Comparison of ENCODE assay signal across 17 mouse cellular contexts in the genomic region with DNA sequence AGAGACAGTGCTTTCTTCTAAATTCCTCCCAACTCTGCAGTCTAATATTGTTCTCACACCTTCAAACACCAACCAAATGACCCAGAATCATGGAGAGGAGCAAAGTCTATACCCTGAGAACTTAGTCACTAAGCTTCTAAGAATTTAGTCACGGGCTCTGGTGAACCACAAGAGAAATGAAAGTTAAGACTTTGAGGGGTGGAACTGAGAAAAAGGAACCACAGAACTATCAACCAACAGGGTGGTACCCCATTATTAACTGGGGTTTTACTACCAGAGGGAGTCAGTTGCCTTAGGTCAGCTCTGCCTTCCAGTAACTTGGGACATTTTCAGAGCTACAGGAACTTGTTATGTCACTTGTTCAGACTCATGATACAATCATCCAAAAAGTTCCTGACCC. TPM values are rescaled to one million over a fixed set of nuclear protein-coding genes. Genes with fewer than 3 reads are reported as not detected.
DNase-seq lines count a peak whose midpoint lies in the region; ATAC-seq and TF ChIP-seq lines count a peak whose summit lies in the region.
"Had no signal": no experiment of that assay in that cellular context is flagged by ENCODE, and none has a peak within 500 bp of the region (broad histone marks: within the 10 kb centered on the region; RNA-seq: fewer than 3 reads in every experiment).

A gene (minus strand): TSS at position 140 of the 400 bp plus-strand sequence.

- H3K79me2 ChIP-seq in MEL (ENCODE audit: control insufficient read depth, insufficient read depth, low read length, poor library complexity), result no peaks in the 10 kb centered on the region

- no peak within 1 kb of the TSS for H3K9ac ChIP-seq in MEL (ENCODE audit: control insufficient read depth, low read depth, low read length, poor library complexity, severe bottlenecking)

- no peak for TF ChIP-seq RAD21 in MEL (IDR thresholded peaks at IDR 0.05; ENCODE audit: low read depth, low read length)

- no peak for TF ChIP-seq POLR2A in MEL (IDR thresholded peaks at IDR 0.05; ENCODE audit: control insufficient read depth in 1 of 2, insufficient read depth in 1 of 2, low read depth in 1 of 2, low read length in 2 of 2, poor library complexity in 1 of 2)
- TF ChIP-seq POLR2A in cerebellum, adult 2 months (IDR thresholded peaks at IDR 0.05; ENCODE audit: borderline replicate concordance, insufficient read depth, low read length), result no peak

- no peak within 1 kb of the TSS for H3K27ac ChIP-seq in MEL (ENCODE audit: control insufficient read depth, low read depth, low read length)
- no peak within 1 kb of the TSS for H3K27ac ChIP-seq in cerebellum, adult 2 months (ENCODE audit: insufficient read depth, low read length)
- H3K27ac ChIP-seq: midbrain, embryonic 10.5 days; stomach, postnatal 0 days had no signal

- H3K27me3 ChIP-seq in MEL (ENCODE audit: control insufficient read depth in 1 of 2, insufficient read depth in 2 of 2, low read length in 2 of 2), result no peaks in the 10 kb centered on the region; a peak in 1 of 4 replicates
- no peaks in the 10 kb centered on the region for H3K27me3 ChIP-seq in cerebellum, adult 2 months (ENCODE audit: control insufficient read depth, insufficient read depth, low read length)

- TF ChIP-seq EP300 in MEL (IDR thresholded peaks at IDR 0.05; ENCODE audit: low read depth in 1 of 2, low read length in 2 of 2), result no peak

- peak; percentile 39 to 59 for DNase-seq in spleen, postnatal 36 days (ENCODE audit: low spot score in 2 of 2)
- DNase-seq in spleen, postnatal 4 days (ENCODE audit: low spot score in 2 of 2), result no peak
- peak; percentile 5 for DNase-seq in MEL (ENCODE audit: low read depth, low spot score)
- no peak for DNase-seq in cerebellum, adult 2 months
- no peak for DNase-seq in gastrocnemius, adult 8-10 months (ENCODE audit: low spot score in 2 of 2)
- DNase-seq in adrenal gland, postnatal 36 days, result no peak
- DNase-seq: kidney, postnatal 10 days; layer of hippocampus, postnatal 36 days; lung, adult 18-20 months; right cerebral cortex, postnatal 25 days; thymus, postnatal 36 days had no signal

- H3K36me3 ChIP-seq in MEL (ENCODE audit: control insufficient read depth in 1 of 2, insufficient read depth in 2 of 2, low read length in 2 of 2), result no peaks in the 10 kb centered on the region
- H3K36me3 ChIP-seq: midbrain, embryonic 10.5 days had no signal

- H3K9me3 ChIP-seq in MEL (replicated peaks; ENCODE audit: insufficient read depth, low read length), result no peaks in the 10 kb centered on the region
- H3K9me3 ChIP-seq: midbrain, embryonic 10.5 days had no signal

- WGBS in cerebellum, adult 2 months, result 64% methylated on average over 1 of the region's 1 CpGs

- no peak for TF ChIP-seq CTCF in MEL (IDR thresholded peaks at IDR 0.05 in 2 of 3, conservative IDR thresholded peaks at IDR 0.05 in 1 of 3; ENCODE audit: control insufficient read depth in 1 of 3, insufficient read depth in 1 of 3, low read depth in 2 of 3, low read length in 3 of 3, poor library complexity in 1 of 3, severe bottlenecking in 1 of 3)
- no peak for TF ChIP-seq CTCF in cerebellum, adult 2 months (IDR thresholded peaks at IDR 0.05; ENCODE audit: borderline replicate concordance, insufficient read depth, low read depth, low read length)

- peak within 1 kb of the TSS in 1 of 2 experiments; percentile 21; a peak in 1 of 4 replicates for H3K4me3 ChIP-seq in MEL (ENCODE audit: control insufficient read depth in 1 of 2, insufficient read depth in 1 of 2, low read depth in 2 of 2, low read length in 2 of 2)
- H3K4me3 ChIP-seq in cerebellum, adult 2 months (replicated peaks; ENCODE audit: insufficient read depth, low read depth, low read length), result no peak within 1 kb of the TSS
- H3K4me3 ChIP-seq: midbrain, embryonic 10.5 days had no signal

- no peaks in the 10 kb centered on the region for H3K4me1 ChIP-seq in MEL (ENCODE audit: control insufficient read depth in 1 of 2, insufficient read depth in 2 of 2, low read length in 2 of 2)
- H3K4me1 ChIP-seq in cerebellum, adult 2 months (ENCODE audit: control insufficient read depth, insufficient read depth, low read length), result no peaks in the 10 kb centered on the region
- H3K4me1 ChIP-seq: midbrain, embryonic 10.5 days had no signal

- peak; percentile 69 for ATAC-seq in inflammation-experienced regulatory T-cells, adult 6 months

TF ChIP-seq in MEL, 35 proteins besides CTCF, POLR2A, EP300 and RAD21:
- TF ChIP-seq BHLHE40 (IDR thresholded peaks at IDR 0.05; ENCODE audit: borderline replicate concordance, low read depth, low read length), result no peak
- no peak for TF ChIP-seq CHD1 (IDR thresholded peaks at IDR 0.05; ENCODE audit: low read depth, low read length)
- TF ChIP-seq ELF1 (IDR thresholded peaks at IDR 0.05; ENCODE audit: low read depth, low read length), result no peak
- TF ChIP-seq TBP (IDR thresholded peaks at IDR 0.05; ENCODE audit: low read depth, low read length), result no peak
- no peak for TF ChIP-seq SMC3 (IDR thresholded peaks at IDR 0.05; ENCODE audit: low read depth, low read length)
- TF ChIP-seq NRF1 (IDR thresholded peaks at IDR 0.05; ENCODE audit: insufficient read depth, low read depth, low read length, poor library complexity, severe bottlenecking), result no peak
- TF ChIP-seq GATA1 (IDR thresholded peaks at IDR 0.05; ENCODE audit: low read depth, low read length), result no peak
- TF ChIP-seq MEF2A (IDR thresholded peaks at IDR 0.05; ENCODE audit: extremely low read depth, insufficient replicate concordance, low read depth, low read length, poor library complexity, severe bottlenecking), result no peak
- no peak for TF ChIP-seq ZMIZ1 (IDR thresholded peaks at IDR 0.05; ENCODE audit: low read depth, low read length)
- no peak for TF ChIP-seq HCFC1 (IDR thresholded peaks at IDR 0.05; ENCODE audit: low read depth, low read length)
- no peak for TF ChIP-seq RCOR1 (IDR thresholded peaks at IDR 0.05; ENCODE audit: low read depth, low read length)
- no peak for TF ChIP-seq TCF12 (IDR thresholded peaks at IDR 0.05; ENCODE audit: low read depth, low read length)
- no peak for TF ChIP-seq MYC (IDR thresholded peaks at IDR 0.05; ENCODE audit: low read depth, low read length)
- TF ChIP-seq MYB (IDR thresholded peaks at IDR 0.05; ENCODE audit: low read depth, low read length), result no peak
- no peak for TF ChIP-seq ZKSCAN1 (IDR thresholded peaks at IDR 0.05; ENCODE audit: low read depth, low read length)
- TF ChIP-seq CHD2 (IDR thresholded peaks at IDR 0.05; ENCODE audit: low read length), result no peak
- TF ChIP-seq ETS1 (IDR thresholded peaks at IDR 0.05; ENCODE audit: low read depth, low read length), result no peak
- no peak for TF ChIP-seq MXI1 (IDR thresholded peaks at IDR 0.05; ENCODE audit: low read depth, low read length)
- no peak for TF ChIP-seq USF1 (IDR thresholded peaks at IDR 0.05; ENCODE audit: low read depth, low read length)
- TF ChIP-seq KAT2A (conservative IDR thresholded peaks at IDR 0.05; ENCODE audit: low read depth, low read length), result no peak

RNA-seq across cellular contexts. Expression of the gene that starts here (rescaled TPM):
- 0.12 and 0.13 TPM in 2 replicates for total RNA-seq in MEL (2012; rRNA removed)
- not detected for polyA plus RNA-seq in MEL (2012; ENCODE audit: insufficient read depth in 1 of 2, insufficient read length in 2 of 2, low read depth in 1 of 2, low replicate concordance in 2 of 2, missing spikeins in 1 of 2)
- under 1 TPM; 0.21 to 0.33 (median 0.32) TPM for polyA plus RNA-seq in inflammation-experienced regulatory T-cells, adult 6 months (2017; shearing (Covaris generic))
- not detected in 2 replicates for polyA plus RNA-seq in cerebellum, adult 2 months (2012; rRNA removed)
- total RNA-seq in gastrocnemius, adult 8-10 months (2022), result not detected
- under 1 TPM in 1 of 2 experiments, not detected in 1; 0.17 TPM for total RNA-seq in adrenal gland, postnatal 36 days (2021)
- total RNA-seq: heart, postnatal 10 days had no signal
- polyA plus RNA-seq: forebrain, embryonic 11.5 days; limb, embryonic 11.5 days; midbrain, embryonic 10.5 days had no signal

Comparison
In these comparisons a context has a peak if more than half of its experiments do, and no peak if none do; other contexts are left out.
1. DNase-seq: peak in spleen, postnatal 36 days (2 of 2); none in spleen, postnatal 4 days (0 of 2), cerebellum, adult 2 months (0 of 2), gastrocnemius, adult 8-10 months (0 of 2) and adrenal gland, postnatal 36 days (0 of 2).
2. Peak in DNase-seq in MEL; RNA of the gene not detected or under 1 TPM.
3. Peak in ATAC-seq in inflammation-experienced regulatory T-cells, adult 6 months; RNA of the gene not detected or under 1 TPM.